Mouse (Mus musculus): ENCODE data around the gene Nabp1. TPM values are rescaled to one million over a fixed set of nuclear protein-coding genes. Genes with fewer than 3 reads are reported as not detected.

Nabp1 gene
- total and polyA plus RNA-seq, 3 experiments: 5.4 to 10.0 TPM; not detected in 1

- TF ChIP-seq ZNF384 (IDR thresholded peaks at IDR 0.05; ENCODE audit: low read depth, low read length) (no peak), RAD21 (IDR thresholded peaks at IDR 0.05; ENCODE audit: low read depth, low read length) (no peak), RCOR1 (IDR thresholded peaks at IDR 0.05; ENCODE audit: low read depth, low read length) (no peak)
Measured at GRCm38 (mm10) chr1:51476405-51476804, 1.8 kb downstream of the Nabp1 start (continued).

GRCm38 (mm10) chr1:51468077-51468476 lies 10.1 kb downstream of the Nabp1 start:
- no peak overlapping the region for H3K27ac ChIP-seq (ENCODE audit: control insufficient read depth, low read depth, low read length)
- TF ChIP-seq CHD2 (IDR thresholded peaks at IDR 0.05; ENCODE audit: low read length): no peak
- no peak for TF ChIP-seq UBTF (IDR thresholded peaks at IDR 0.05; ENCODE audit: borderline replicate concordance, insufficient read depth, low read depth, low read length)
- no peak for TF ChIP-seq MEF2A (IDR thresholded peaks at IDR 0.05; ENCODE audit: extremely low read depth, insufficient replicate concordance, low read depth, low read length, poor library complexity, severe bottlenecking)
- no peak for TF ChIP-seq JUND (IDR thresholded peaks at IDR 0.05; ENCODE audit: low read depth, low read length)
- TF ChIP-seq ZNF384 (IDR thresholded peaks at IDR 0.05; ENCODE audit: low read depth, low read length): no peak
- TF ChIP-seq POLR2AphosphoS2 (IDR thresholded peaks at IDR 0.05; ENCODE audit: low read length): no peak
- no peak for TF ChIP-seq RAD21 (IDR thresholded peaks at IDR 0.05; ENCODE audit: low read depth, low read length)
- TF ChIP-seq ZC3H11A (IDR thresholded peaks at IDR 0.05; ENCODE audit: low read depth, low read length): no peak
- no peak for TF ChIP-seq MAX (IDR thresholded peaks at IDR 0.05; ENCODE audit: low read length)
- TF ChIP-seq POLR2AphosphoS5 (IDR thresholded peaks at IDR 0.05; ENCODE audit: borderline replicate concordance, low read depth, low read length): no peak
- no peak for TF ChIP-seq GATA1 (IDR thresholded peaks at IDR 0.05; ENCODE audit: low read depth, low read length)
- no peak for TF ChIP-seq ZMIZ1 (IDR thresholded peaks at IDR 0.05; ENCODE audit: low read depth, low read length)
- no peak for TF ChIP-seq EP300 (IDR thresholded peaks at IDR 0.05; ENCODE audit: low read depth in 1 of 2, low read length in 2 of 2)
- TF ChIP-seq MAFK (IDR thresholded peaks at IDR 0.05; ENCODE audit: borderline replicate concordance, low read depth, low read length): no peak
- no peaks in the 10 kb centered on the region for H3K9me3 ChIP-seq (replicated peaks; ENCODE audit: insufficient read depth, low read length)
- H3K4me3 ChIP-seq (ENCODE audit: control insufficient read depth in 1 of 2, insufficient read depth in 1 of 2, low read depth in 2 of 2, low read length in 2 of 2): no peak overlapping the region
- peaks cover 0 to 3% of the 10 kb centered on the region in 2 experiments; a peak in 2 of 4 replicates for H3K36me3 ChIP-seq (ENCODE audit: control insufficient read depth in 1 of 2, insufficient read depth in 2 of 2, low read length in 2 of 2)
- H3K4me1 ChIP-seq (ENCODE audit: control insufficient read depth in 1 of 2, insufficient read depth in 2 of 2, low read length in 2 of 2): no peaks in the 10 kb centered on the region
- no peaks in the 10 kb centered on the region for H3K79me2 ChIP-seq (ENCODE audit: control insufficient read depth, insufficient read depth, low read length, poor library complexity)
- H3K27me3 ChIP-seq (ENCODE audit: control insufficient read depth in 1 of 2, insufficient read depth in 2 of 2, low read length in 2 of 2): no peaks in the 10 kb centered on the region
- no peak for DNase-seq (ENCODE audit: low read depth, low spot score)
- no peak overlapping the region for H3K9ac ChIP-seq (ENCODE audit: control insufficient read depth, low read depth, low read length, poor library complexity, severe bottlenecking)

- no peak for TF ChIP-seq MAZ (IDR thresholded peaks at IDR 0.05; ENCODE audit: low read depth, low read length)
- no peak for TF ChIP-seq USF2 (IDR thresholded peaks at IDR 0.05; ENCODE audit: borderline replicate concordance in 1 of 2, insufficient read depth in 1 of 2, low read depth in 1 of 2, low read length in 2 of 2)
- TF ChIP-seq SMC3 (IDR thresholded peaks at IDR 0.05; ENCODE audit: low read depth, low read length): no peak
- TF ChIP-seq TAL1 (IDR thresholded peaks at IDR 0.05; ENCODE audit: low read length): no peak
- TF ChIP-seq CTCF (IDR thresholded peaks at IDR 0.05 in 2 of 3, conservative IDR thresholded peaks at IDR 0.05 in 1 of 3; ENCODE audit: control insufficient read depth in 1 of 3, insufficient read depth in 1 of 3, low read depth in 2 of 3, low read length in 3 of 3, poor library complexity in 1 of 3, severe bottlenecking in 1 of 3): no peak
- no peak for TF ChIP-seq POLR2AphosphoS2 (IDR thresholded peaks at IDR 0.05; ENCODE audit: low read length)
- no peak for TF ChIP-seq SIN3A (IDR thresholded peaks at IDR 0.05; ENCODE audit: low read length)
- no peak for TF ChIP-seq RCOR1 (IDR thresholded peaks at IDR 0.05; ENCODE audit: low read depth, low read length)
- TF ChIP-seq POLR2A (IDR thresholded peaks at IDR 0.05; ENCODE audit: control insufficient read depth in 1 of 2, insufficient read depth in 1 of 2, low read depth in 1 of 2, low read length in 2 of 2, poor library complexity in 1 of 2): no peak
- TF ChIP-seq ZNF384 (IDR thresholded peaks at IDR 0.05; ENCODE audit: low read depth, low read length): no peak
- TF ChIP-seq GATA1 (IDR thresholded peaks at IDR 0.05; ENCODE audit: low read depth, low read length): no peak
- no peak for TF ChIP-seq ZC3H11A (IDR thresholded peaks at IDR 0.05; ENCODE audit: low read depth, low read length)
- no peak for TF ChIP-seq E2F4 (IDR thresholded peaks at IDR 0.05; ENCODE audit: borderline replicate concordance, low read depth, low read length)
- TF ChIP-seq NRF1 (IDR thresholded peaks at IDR 0.05; ENCODE audit: insufficient read depth, low read depth, low read length, poor library complexity, severe bottlenecking): no peak
- no peak for TF ChIP-seq BHLHE40 (IDR thresholded peaks at IDR 0.05; ENCODE audit: borderline replicate concordance, low read depth, low read length)
- TF ChIP-seq RAD21 (IDR thresholded peaks at IDR 0.05; ENCODE audit: low read depth, low read length): no peak
- no peak for TF ChIP-seq ELF1 (IDR thresholded peaks at IDR 0.05; ENCODE audit: low read depth, low read length)
- no peak for TF ChIP-seq CHD2 (IDR thresholded peaks at IDR 0.05; ENCODE audit: low read length)
- no peak overlapping the region for H3K9ac ChIP-seq (ENCODE audit: control insufficient read depth, low read depth, low read length, poor library complexity, severe bottlenecking)
- no peaks in the 10 kb centered on the region for H3K9me3 ChIP-seq (replicated peaks; ENCODE audit: insufficient read depth, low read length)
- DNase-seq (ENCODE audit: low read depth, low spot score): no peak
- H3K27me3 ChIP-seq (ENCODE audit: control insufficient read depth in 1 of 2, insufficient read depth in 2 of 2, low read length in 2 of 2): no peaks in the 10 kb centered on the region
- H3K27ac ChIP-seq (ENCODE audit: control insufficient read depth, low read depth, low read length): no peak overlapping the region
- H3K79me2 ChIP-seq (ENCODE audit: control insufficient read depth, insufficient read depth, low read length, poor library complexity): no peaks in the 10 kb centered on the region
- H3K4me3 ChIP-seq (ENCODE audit: control insufficient read depth in 1 of 2, insufficient read depth in 1 of 2, low read depth in 2 of 2, low read length in 2 of 2): no peak overlapping the region
- H3K36me3 ChIP-seq (ENCODE audit: control insufficient read depth in 1 of 2, insufficient read depth in 2 of 2, low read length in 2 of 2): peaks cover 0 to 3% of the 10 kb centered on the region in 2 experiments; a peak in 2 of 4 replicates
- no peaks in the 10 kb centered on the region for H3K4me1 ChIP-seq (ENCODE audit: control insufficient read depth in 1 of 2, insufficient read depth in 2 of 2, low read length in 2 of 2)
Measured at GRCm38 (mm10) chr1:51467181-51467580, 11.0 kb downstream of the Nabp1 start.

Data from MEL (cell line).